Mouse (Mus musculus): ENCODE results near the gene Dkk3.

- TF ChIP-seq POLR2A (IDR thresholded peaks at IDR 0.05; ENCODE audit: extremely low read depth, insufficient read depth, low read length) (no peak), CTCF (IDR thresholded peaks at IDR 0.05; ENCODE audit: low read depth, low read length) (no peak)
Observed at GRCm38 (mm10) chr7:112205513-112205912, 46.7 kb upstream of the Dkk3 start.

Measured in liver, adult 2 months (tissue).